Mouse (Mus musculus) hindbrain, embryonic 14.5 days (tissue): ENCODE measurements around the gene Gm10382. TPM values are rescaled to one million over a fixed set of nuclear protein-coding genes. Genes with fewer than 3 reads are reported as not detected.
"Not testable (repeated sequence)": the region's sequence is repeated elsewhere in the genome, so short reads cannot be mapped to it uniquely, and the experiment has no call there.

Experiments used
- ATAC-seq: fragments of 200-750 bp; cut with Nextera tagmentation; 2 replicates; pipeline ENCODE4 v1.8.0; 2017; ENCODE audit warnings: moderate number of reproducible peaks, mild to moderate bottlenecking, moderate TSS enrichment, moderate library complexity; ENCODE audit not compliant: low FRiP score
- DNase-seq: peaks from one replicate; pipeline ENCODE4 v3.0.0-alpha.2; 2015; ENCODE audit warnings: low spot score
- H3K27ac ChIP-seq: fragments of 300-500 bp; sonication (generic); 2 replicates; pipeline ENCODE4 v1.5.1; 2014; ENCODE audit warnings: mild to moderate bottlenecking, moderate library complexity
- H3K27me3 ChIP-seq: fragments of 300-500 bp; sonication (generic); 2 replicates; pipeline ENCODE4 v1.6.1; 2014; ENCODE audit warnings: mild to moderate bottlenecking, low read length, mixed read lengths; ENCODE audit not compliant: control insufficient read depth, insufficient read depth
- H3K36me3 ChIP-seq: fragments of 300-500 bp; sonication (generic); replicated peaks from 2 replicates; pipeline ENCODE4 v1.6.1; 2014; ENCODE audit not compliant: control insufficient read depth, insufficient read depth
- H3K4me1 ChIP-seq: fragments of 300-500 bp; sonication (generic); replicated peaks from 2 replicates; pipeline ENCODE4 v1.6.1; 2014; ENCODE audit warnings: antibody characterized with exemption, low read length, mixed read lengths; ENCODE audit not compliant: control insufficient read depth, insufficient read depth
- H3K4me2 ChIP-seq: fragments of 300-500 bp; sonication (generic); replicated peaks from 2 replicates; pipeline ENCODE4 v1.6.1; 2014; ENCODE audit warnings: mild to moderate bottlenecking, moderate library complexity
- H3K4me3 ChIP-seq: fragments of 300-500 bp; sonication (generic); replicated peaks from 2 replicates; pipeline ENCODE4 v1.5.1; 2014; ENCODE audit warnings: mild to moderate bottlenecking, low read length
- H3K9ac ChIP-seq: fragments of 300-500 bp; sonication (generic); 2 replicates; pipeline ENCODE4 v1.6.1; 2014
- H3K9me3 ChIP-seq: fragments of 300-500 bp; sonication (generic); 2 replicates; pipeline ENCODE4 v1.6.1; 2016; ENCODE audit warnings: low read length; ENCODE audit not compliant: control insufficient read depth
- WGBS: fragments of 180-500 bp; shearing (Covaris S2); extraction: QIAGEN DNeasy Blood & Tissue Kit; methylation state at CpG from one replicate; pipeline ENCODE4 v1.1.7; 2014; 5-methylcytosine and 5-hydroxymethylcytosine counted together
- polyA plus RNA-seq: library from polyadenylated mRNA; unstranded; fragments of >200 nt; fragmentation: Nextera tagmentation; extraction: Ambion mirVana; gene quantifications from 2 replicates; pipeline ENCODE4 v1.2.1, GENCODE M21; 2014

The Gm10382 gene
- polyA plus RNA-seq, 1 experiment from 2014 or later, result 0.63 TPM

DNA sequence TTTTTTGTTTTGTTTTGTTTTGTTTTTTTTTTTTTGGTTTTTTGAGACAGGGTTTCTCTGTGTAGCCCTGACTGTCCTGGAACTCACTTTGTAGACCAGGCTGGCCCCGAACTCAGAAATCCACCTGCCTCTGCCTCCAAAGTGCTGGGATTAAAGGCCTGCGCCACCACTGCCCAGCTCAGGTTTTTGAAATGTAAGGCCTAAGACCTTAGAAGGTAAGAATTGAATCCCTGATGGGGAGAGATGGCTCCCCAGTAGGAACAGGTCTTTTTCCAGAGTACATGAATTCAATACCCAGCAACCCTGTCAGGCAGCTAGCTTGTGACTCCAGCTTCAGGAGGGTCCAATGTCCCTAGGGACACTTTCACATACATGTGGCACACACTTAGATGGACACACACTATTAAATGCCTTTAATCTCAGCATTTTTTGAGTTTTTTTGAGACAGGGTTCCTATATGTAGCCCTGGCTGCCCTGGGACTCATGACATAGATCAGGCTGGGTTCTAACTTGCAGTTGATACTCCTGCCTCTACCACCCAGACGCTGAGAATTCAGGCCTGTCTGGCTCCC is 1.9 kb downstream of the Gm10382 start:
- WGBS, result 95% methylated on average over 3 of the region's 3 CpGs
- peak overlapping the region; percentile 100; the same call in 1 of the 2 replicates for H3K27ac ChIP-seq
- no peak for ATAC-seq

DNA sequence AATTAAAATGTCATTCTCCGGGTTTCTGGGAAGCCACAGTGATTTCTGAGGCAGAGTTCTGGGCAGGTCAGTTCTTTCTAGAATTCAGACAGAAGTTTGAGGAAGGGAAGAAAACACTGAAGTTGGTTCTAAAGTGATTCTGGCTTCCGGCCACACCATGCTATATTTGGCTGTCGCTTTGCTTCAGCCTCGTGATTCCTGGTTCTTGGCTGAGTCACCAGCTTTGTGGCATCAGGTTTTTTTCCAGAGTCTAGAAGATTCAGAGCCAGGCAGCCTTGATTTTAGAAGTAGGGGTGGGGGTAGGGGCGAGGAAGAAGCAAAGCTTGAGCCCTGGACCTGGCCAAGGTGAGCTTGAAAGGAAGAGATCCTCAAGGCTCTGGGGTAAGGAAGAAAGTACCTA is 2.5 kb downstream of the Gm10382 start:
- Histone ChIP-seq H3K4me2 (no peak overlapping the region), H3K4me3 (no peak overlapping the region), H3K9me3 (no peaks in the 10 kb centered on the region), H3K27me3 (no peaks in the 10 kb centered on the region), H3K9ac (no peak overlapping the region), H3K36me3 (no peaks in the 10 kb centered on the region), H3K4me1 (peaks cover 35% of the 10 kb centered on the region), H3K27ac (peak overlapping the region; percentile 100)
- WGBS, result 82% methylated on average over 5 of the region's 5 CpGs
- DNase-seq, result no peak
- no peak for ATAC-seq

More for the DNA sequence above, 1.9 kb downstream of the Gm10382 start:
- no peaks in the 10 kb centered on the region for H3K27me3 ChIP-seq
- H3K4me2 ChIP-seq, result no peak overlapping the region
- H3K4me1 ChIP-seq, result peaks cover 36% of the 10 kb centered on the region
- no peak overlapping the region for H3K4me3 ChIP-seq
- H3K36me3 ChIP-seq, result peaks cover under 1% of the 10 kb centered on the region
- no peak for DNase-seq
- no peaks in the 10 kb centered on the region for H3K9me3 ChIP-seq
- H3K9ac ChIP-seq, result no peak overlapping the region

DNA sequence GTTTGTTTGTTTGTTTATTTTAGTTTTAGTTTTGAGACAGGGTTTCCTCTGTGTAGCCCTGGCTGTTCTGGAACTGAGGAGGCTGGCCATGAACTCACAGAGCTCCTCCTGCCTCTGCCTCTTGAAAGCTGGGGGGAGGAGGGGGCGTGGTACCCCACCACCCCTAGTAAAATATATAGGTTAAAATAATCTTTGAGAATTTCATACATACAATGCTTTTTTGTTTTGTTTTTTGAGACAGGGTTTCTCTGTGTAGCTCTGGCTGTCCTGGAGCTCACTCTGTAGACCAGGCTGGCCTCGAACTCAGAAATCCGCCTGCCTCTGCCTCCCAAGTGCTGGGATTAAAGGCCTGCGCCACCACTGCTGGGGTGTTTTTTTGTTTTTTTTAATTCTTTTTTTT is 3.1 kb downstream of the Gm10382 start:
- Histone ChIP-seq H3K27ac (peak overlapping the region; percentile 100), H3K4me1 (peaks cover 35% of the 10 kb centered on the region)
- not testable (repeated sequence) for H3K27me3 ChIP-seq, DNase-seq, H3K9me3 ChIP-seq, H3K4me3 ChIP-seq, H3K9ac ChIP-seq, ATAC-seq, H3K36me3 ChIP-seq, H3K4me2 ChIP-seq
- WGBS, result 93% methylated on average over 4 of the region's 4 CpGs

DNA sequence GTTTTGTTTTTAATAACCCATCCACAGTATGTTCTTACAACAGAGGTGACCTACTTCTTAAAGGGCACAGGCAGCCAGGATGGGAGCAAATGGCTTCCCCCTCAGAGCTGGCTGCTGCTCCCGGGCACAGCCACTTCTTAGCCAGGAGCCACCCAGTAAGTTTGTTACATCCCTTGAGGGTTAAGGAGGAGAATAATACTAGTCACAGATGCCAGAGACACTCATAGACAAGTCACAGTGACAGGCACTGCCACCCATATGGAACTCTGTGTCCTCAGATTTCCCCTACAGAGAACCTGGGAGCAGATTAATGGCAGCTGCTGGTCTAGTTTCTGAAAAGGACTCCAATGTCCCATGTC is 3.5 kb downstream of the Gm10382 start:
- no peaks in the 10 kb centered on the region for H3K9me3 ChIP-seq
- H3K4me3 ChIP-seq, result no peak overlapping the region; the same call in 1 of the 2 replicates
- no peaks in the 10 kb centered on the region for H3K27me3 ChIP-seq
- H3K36me3 ChIP-seq, result no peaks in the 10 kb centered on the region
- peak overlapping the region; percentile 61 for H3K4me2 ChIP-seq
- peak overlapping the region; percentile 55 for H3K9ac ChIP-seq
- 20% methylated on average over 1 of the region's 1 CpGs for WGBS
- DNase-seq (peak; percentile 50), ATAC-seq (no peak)
- peak overlapping the region; percentile 100 for H3K27ac ChIP-seq
- H3K4me1 ChIP-seq, result peaks cover 35% of the 10 kb centered on the region

DNA sequence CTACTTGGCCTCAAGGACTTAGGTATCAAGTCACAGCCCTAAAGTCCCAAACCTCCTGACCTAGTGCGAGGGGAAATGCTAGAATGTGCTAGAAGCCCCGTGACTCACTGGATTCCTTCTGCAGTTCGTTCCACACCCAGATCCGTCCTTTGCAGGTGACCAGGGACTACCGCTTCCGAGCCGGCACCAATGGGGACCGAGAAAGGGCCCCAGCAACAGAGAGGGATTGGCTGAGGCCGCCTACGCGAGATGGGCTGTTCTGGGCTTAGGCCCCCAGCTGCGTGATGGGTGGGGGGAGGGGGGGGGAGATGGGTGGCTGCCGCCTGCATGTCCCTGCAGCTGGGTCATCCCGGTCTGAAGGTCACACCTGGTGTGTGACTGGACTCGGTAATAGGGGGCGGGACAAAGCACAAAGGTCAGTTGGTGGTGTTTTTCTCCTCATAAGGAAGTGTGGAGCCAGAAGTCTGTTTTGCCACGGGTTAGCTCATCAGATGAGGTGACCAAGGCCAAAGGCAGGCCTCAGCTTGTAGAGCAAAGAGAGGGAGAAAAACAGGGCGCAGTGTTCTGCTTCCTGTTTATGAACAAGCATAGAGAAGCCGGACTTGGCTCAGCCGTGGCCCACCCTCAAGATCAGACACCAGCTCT is 4.0 kb downstream of the Gm10382 start:
- Histone ChIP-seq H3K9me3 (no peaks in the 10 kb centered on the region), H3K27ac (peak overlapping the region; percentile 100), H3K9ac (peak overlapping the region; percentile 64), H3K27me3 (no peaks in the 10 kb centered on the region), H3K4me3 (peak overlapping the region; percentile 29), H3K4me1 (peaks cover 35% of the 10 kb centered on the region), H3K4me2 (peak overlapping the region; percentile 61), H3K36me3 (no peaks in the 10 kb centered on the region)
- ATAC-seq, result peak; percentile 90
- peak; percentile 91 for DNase-seq
- WGBS, result 2% methylated on average over 20 of the region's 20 CpGs

DNA sequence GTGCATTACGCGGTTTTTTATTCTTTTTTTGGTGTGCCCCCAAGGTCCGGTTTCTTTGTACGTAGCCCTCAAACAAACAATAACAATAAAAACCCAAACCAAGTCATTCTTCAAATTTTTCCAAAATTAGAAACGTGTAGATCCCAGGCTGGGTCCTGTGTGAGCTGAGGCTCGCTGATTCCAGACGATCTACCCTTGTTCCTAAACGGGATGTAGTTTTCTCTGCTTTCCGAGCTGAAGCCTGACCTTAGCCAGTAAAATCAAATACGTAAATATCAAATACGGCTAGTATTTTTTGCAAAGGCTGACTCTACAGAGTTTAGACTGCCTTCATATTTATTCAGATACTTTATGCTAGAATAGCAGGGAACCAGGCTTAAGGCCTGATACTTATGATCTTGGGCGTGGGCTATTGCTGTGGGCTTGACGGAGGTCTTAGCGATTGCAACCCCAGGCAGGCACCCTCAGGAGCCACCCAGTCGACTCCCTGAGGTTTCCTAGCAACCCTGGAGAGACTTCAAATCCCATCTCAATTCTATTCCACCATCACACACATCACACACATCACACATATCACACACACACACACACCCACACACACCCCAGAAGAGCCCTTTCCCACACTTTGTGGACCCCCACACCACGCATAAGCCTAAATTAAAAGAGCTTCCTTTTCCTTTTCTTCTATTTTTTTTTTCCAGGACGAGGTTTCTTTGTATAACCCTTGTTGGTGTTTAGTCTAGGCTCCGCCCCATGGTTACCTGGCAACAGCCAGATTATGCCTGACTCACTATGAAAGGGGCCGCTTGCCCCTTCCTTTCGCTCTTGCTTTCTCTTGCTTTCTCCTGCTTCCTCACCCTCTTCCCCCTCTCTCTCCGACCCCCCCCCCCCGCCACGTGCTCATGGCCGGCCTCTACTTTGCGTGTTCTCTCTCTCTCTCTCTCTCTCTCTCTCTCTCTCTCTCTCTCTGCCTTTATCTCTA is 4.8 kb downstream of the Gm10382 start:
- DNase-seq (peak; percentile 85), ATAC-seq (peak; percentile 78)
- H3K36me3 ChIP-seq, result no peaks in the 10 kb centered on the region
- H3K9ac ChIP-seq, result peak overlapping the region; percentile 64
- H3K27ac ChIP-seq, result peak overlapping the region; percentile 100
- peak overlapping the region; percentile 29 for H3K4me3 ChIP-seq
- peaks cover 35% of the 10 kb centered on the region for H3K4me1 ChIP-seq
- no peaks in the 10 kb centered on the region for H3K9me3 ChIP-seq
- H3K4me2 ChIP-seq, result peak overlapping the region; percentile 61
- H3K27me3 ChIP-seq, result no peaks in the 10 kb centered on the region
- WGBS, result 8% methylated on average over 20 of the region's 25 CpGs

DNA sequence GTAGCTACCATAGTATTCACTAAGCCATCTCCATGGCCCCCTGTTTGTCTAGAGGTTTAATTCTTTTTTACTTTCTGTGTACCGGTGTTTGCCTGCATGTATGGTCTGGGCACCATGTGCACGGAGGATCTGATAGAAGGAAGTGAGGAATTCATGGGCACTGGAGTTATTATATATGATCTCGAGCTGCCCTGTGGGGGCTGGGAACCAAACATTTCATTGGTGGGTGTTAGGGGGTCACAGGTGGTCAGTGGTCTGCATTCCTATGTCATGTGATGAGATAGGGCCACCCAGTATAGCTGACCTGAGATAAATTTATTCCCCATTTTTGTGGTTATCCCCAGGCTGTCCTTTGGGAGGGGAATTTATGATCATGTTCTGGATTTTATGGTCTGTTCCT is 5.9 kb downstream of the Gm10382 start:
- H3K27me3 ChIP-seq, result no peaks in the 10 kb centered on the region
- WGBS, result 55% methylated on average over 3 of the region's 3 CpGs
- H3K36me3 ChIP-seq, result no peaks in the 10 kb centered on the region
- H3K4me3 ChIP-seq, result no peak overlapping the region
- no peak for ATAC-seq
- peaks cover 35% of the 10 kb centered on the region for H3K4me1 ChIP-seq
- no peak for DNase-seq
- H3K9me3 ChIP-seq, result no peaks in the 10 kb centered on the region
- 0 out of 2 replicates have a peak overlapping the region, but pooled peaks have one; percentile 30 for H3K9ac ChIP-seq
- 0 out of 2 replicates have a peak overlapping the region, but pooled peaks have one; percentile 61 for H3K4me2 ChIP-seq
- H3K27ac ChIP-seq, result peak overlapping the region; percentile 100

DNA sequence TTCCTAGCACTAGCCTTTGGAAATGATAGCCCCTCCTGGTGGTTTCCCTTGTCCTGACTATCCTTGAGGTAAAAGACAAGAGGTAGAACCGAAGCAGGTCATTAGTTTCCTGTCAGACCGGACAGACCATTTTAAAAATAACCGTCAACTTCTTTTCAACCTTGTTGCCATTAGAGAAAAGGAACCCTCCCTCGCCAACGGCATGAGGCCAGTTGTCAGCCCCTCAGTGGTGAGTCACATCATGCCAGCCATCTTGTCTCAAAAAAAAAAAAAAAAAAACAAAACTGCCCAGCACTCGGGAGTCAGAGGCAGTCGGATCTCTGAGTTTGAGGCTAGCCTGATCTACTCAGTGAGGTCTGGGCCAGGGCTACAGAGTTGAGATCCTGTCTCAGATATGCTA is 11.8 kb downstream of the Gm10382 start:
- WGBS, result 43% methylated on average over 7 of the region's 7 CpGs

DNA sequence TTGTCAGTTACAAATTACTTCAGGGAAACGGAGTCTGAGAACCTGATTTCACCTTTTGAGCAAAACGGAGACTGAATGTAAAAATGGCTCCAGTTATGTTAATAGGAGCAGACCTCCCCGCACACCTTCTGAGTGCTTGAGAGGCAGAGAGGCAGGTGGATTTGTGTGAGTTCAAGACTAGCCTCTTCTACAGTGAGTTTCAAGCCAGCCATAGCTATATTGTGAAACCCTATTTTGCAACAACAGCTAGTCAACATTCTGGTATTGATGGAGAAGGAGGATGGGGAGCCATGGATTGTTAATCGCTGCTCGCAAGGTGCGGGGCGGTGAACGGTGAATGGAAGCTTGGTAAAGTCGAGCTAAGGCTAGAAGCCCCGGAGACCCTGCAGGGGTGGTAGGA is 13.4 kb downstream of the Gm10382 start:
- ATAC-seq (no peak), DNase-seq (peak; percentile 18)
- Histone ChIP-seq H3K36me3 (no peaks in the 10 kb centered on the region), H3K9me3 (no peaks in the 10 kb centered on the region), H3K4me3 (no peak overlapping the region), H3K27me3 (no peaks in the 10 kb centered on the region), H3K4me1 (peaks cover 9% of the 10 kb centered on the region), H3K9ac (no peak overlapping the region), H3K27ac (no peak overlapping the region), H3K4me2 (no peak overlapping the region)
- WGBS, result 53% methylated on average over 10 of the region's 10 CpGs

More for the DNA sequence above, 11.8 kb downstream of the Gm10382 start:
- no peaks in the 10 kb centered on the region; the same call in 1 of the 2 replicates for H3K4me1 ChIP-seq
- no peaks in the 10 kb centered on the region for H3K27me3 ChIP-seq
- H3K9ac ChIP-seq, result no peak overlapping the region
- H3K27ac ChIP-seq, result no peak overlapping the region
- no peak for ATAC-seq
- DNase-seq, result peak; percentile 23
- no peaks in the 10 kb centered on the region for H3K36me3 ChIP-seq
- H3K4me2 ChIP-seq, result no peak overlapping the region
- no peak overlapping the region for H3K4me3 ChIP-seq
- H3K9me3 ChIP-seq, result no peaks in the 10 kb centered on the region
